Mouse (Mus musculus) kidney, postnatal 4 days (tissue): Measurements from ENCODE around the gene Ly9.
A peak's percentile ranks its signal among the peaks of the same experiment; 100 is the strongest.

Experiments used
- DNase-seq, 2 experiments: peaks; one replicate each; pipeline ENCODE4 v3.0.0; 2021; ENCODE audit warnings: mixed read lengths in 2 of 2

Gene Ly9

DNA sequence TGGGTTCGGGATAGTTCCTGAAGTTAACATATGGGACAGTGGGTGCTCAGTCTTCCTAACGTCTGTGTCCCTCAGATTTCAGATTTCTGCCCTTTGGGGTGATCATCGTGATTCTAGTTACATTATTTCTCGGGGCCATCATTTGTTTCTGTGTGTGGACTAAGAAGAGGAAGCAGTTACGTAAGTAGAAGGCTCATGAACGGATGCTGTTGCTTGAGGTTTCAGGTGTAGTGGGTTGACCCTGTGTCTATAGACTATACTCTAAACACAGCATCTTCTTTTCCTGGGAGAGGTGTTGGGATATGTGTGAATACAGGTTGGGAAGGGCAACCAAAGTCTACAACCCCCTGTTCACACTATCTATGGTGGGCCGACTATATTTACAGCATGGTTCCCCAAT is 30.0 kb downstream of the Ly9 start:
- no peak for DNase-seq

DNA sequence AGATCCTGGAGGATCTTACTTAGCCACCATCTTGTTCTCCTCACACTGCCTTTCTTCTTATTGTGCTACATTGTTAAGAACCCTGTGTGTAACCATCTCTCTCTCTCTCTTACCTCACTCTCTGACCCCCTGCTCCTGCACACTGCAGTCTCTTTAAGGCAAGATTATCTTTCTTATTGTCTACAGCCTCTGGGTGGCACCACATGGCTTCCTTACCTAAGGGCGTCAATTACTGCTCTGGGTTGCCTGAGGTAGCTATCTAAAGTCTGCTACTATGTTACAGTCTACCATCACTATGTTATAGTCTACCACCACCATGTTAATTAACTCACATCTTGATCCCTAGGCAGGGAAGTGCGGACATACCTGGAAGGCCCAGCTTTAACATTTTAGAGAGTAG is 38.8 kb downstream of the Ly9 start:
- no peak for DNase-seq

DNA sequence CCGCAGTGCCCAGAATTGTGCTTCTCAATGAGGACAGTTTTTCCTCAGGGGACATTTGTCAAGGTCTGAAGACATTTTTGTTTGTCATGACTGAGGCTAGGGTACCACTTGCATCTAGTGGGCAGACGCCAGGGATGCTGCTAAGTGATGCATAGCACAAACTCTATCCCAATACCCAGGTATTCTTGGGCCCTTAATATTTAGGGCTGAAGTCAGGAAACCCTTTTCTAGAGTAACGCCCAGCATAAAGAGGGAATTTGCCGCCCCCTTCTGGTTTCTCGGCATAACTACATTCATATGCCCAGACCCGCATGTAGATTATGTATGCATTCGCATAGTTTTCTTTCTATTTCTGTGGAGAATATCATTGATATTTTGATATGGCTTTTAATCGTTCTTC is 40.4 kb downstream of the Ly9 start:
- DNase-seq: peak; percentile 66 to 69

- DNase-seq: no peak
Observed at GRCm38 (mm10) chr1:171565888-171566287, 41.3 kb downstream of the Ly9 start.

DNA sequence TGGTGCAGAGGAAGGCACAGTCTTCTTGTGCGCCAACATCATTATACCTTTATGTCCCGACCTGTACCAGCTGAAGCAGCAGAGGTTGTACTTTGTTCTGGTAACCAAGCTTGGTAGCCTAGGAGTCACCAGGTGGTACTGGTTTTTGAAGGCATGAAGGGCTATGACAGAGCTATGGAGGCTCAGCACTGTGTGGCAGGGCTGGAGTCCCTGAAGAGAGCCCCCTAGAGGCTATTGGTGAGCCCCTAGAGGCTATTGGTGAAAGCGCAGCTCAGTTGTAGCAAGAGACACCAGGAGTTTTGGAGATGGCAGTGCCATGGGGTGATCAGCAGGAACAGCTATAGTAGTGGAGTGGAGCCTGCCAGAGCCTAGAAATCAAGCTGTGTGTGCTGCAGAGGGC is 43.0 kb downstream of the Ly9 start:
- peak; percentile 12 to 34 for DNase-seq

- no peak for DNase-seq
Observed at GRCm38 (mm10) chr1:171563042-171563441, 44.2 kb downstream of the Ly9 start.

GRCm38 (mm10) chr1:171561639-171562225 is 45.5 kb downstream of the Ly9 start:
- no peak for DNase-seq

DNA sequence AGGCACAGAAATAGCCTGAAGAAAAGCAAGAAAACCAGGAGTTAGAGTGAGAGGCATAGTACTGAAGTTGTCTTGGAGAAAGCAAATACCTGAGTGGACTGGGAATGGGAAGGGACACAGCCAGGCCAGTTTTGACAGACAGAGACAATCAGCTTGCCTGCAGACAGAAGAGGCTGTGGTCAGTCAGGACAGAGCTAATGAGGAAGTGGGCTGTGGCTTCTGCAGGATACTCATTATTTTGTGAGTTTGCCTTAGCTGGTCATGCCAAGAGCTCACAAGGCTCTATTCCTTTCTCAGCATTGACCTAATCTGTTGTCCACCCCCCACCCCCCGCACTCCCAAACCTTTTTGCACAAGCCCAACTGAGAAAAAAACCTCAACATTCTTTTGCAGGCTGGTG is 46.0 kb downstream of the Ly9 start:
- no peak for DNase-seq

GRCm38 (mm10) chr1:171560262-171560661 is 46.9 kb downstream of the Ly9 start:
- no peak for DNase-seq

GRCm38 (mm10) chr1:171558898-171559297 is 48.3 kb downstream of the Ly9 start, which contains the start of gene Cd244a:
Cd244a (plus strand) TSS chr1:171559193.
- no peak for DNase-seq

- no peak for DNase-seq
Observed at GRCm38 (mm10) chr1:171558407-171558806, 48.8 kb downstream of the Ly9 start.

GRCm38 (mm10) chr1:171556366-171556765 is 50.8 kb downstream of the Ly9 start:
- DNase-seq: no peak

- DNase-seq: no peak
Observed at GRCm38 (mm10) chr1:171553359-171554341, 53.6 kb downstream of the Ly9 start.

- DNase-seq: no peak
Observed at GRCm38 (mm10) chr1:171552230-171552629, 55.0 kb downstream of the Ly9 start.

- DNase-seq: no peak
Observed at GRCm38 (mm10) chr1:171551326-171551725, 55.9 kb downstream of the Ly9 start.

- DNase-seq: no peak
Observed at GRCm38 (mm10) chr1:171540694-171541093, 66.5 kb downstream of the Ly9 start.
